Mouse (Mus musculus) liver, adult (tissue): ENCODE results near the gene S100a7a.

Source experiments
- GATA4 ChIP-seq: IDR thresholded peaks from 2 replicates; pipeline ENCODE4 v1.6.1; 2014; ENCODE audit warnings: mild to moderate bottlenecking, low read length; ENCODE audit not compliant: insufficient replicate concordance

Gene S100a7a

GRCm38 (mm10) chr3:90657405-90657804, 3.6 kb downstream of the S100a7a start:
- TF ChIP-seq GATA4, result no peak

DNA sequence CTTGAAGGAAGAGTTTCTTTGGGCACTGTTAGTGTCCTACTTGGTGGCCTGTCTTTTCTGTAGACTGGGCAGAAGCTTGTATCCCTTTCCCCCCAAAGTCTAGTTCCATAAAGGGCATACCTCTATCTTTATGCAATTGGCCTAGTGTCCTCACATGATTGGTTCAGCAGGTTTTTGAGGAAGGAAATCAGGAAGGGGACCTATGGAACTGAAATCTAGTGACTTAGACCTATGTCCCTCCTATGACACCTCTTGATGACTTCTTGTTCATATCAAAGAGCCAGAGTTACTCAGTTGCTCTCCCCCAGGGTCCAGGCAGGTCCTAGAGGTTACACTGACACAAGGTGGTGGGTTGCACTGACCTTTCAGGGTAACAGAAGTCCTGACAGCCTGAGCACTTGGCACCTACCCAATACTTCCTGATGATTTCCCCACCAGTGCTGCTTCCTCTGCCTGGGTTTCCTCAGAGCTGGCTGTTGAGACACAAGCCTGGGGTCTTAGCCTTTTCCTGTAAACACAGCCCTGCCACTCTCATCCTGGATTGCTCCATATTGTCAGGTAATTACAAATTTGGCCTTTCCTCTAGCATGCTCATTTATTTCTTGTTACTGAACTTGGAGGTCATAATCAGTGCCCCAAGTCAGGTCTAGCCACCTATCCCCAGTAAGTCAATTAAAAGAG, 5.7 kb downstream of the S100a7a start:
- TF ChIP-seq GATA4, result no peak

- no peak for TF ChIP-seq GATA4
Measured at GRCm38 (mm10) chr3:90664219-90664618, 10.4 kb downstream of the S100a7a start.

DNA sequence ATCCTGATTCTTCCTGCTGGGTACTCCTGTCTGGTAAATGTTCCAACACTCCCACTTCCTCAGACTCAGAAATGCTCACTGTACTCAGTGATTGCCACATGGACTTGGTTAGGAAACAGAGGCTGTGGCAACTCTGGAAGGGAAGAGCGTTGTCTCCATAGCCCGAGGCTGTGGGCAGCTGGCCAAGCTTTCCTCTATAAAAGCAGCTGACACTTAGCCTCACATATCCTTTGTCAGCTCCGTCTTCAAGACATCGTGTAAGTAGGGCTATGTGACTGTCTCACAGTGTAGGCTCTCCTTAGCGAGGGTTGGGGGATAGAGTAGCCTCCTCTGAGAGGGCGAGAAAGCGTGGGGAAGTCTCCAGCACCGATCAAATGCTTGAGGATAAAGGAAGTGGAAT, 15.0 kb downstream of the S100a7a start, which contains the start of gene S100a8:
TSS of gene S100a8 (plus strand) at position 133 of the 400 bp plus-strand sequence.
- TF ChIP-seq GATA4, result no peak

DNA sequence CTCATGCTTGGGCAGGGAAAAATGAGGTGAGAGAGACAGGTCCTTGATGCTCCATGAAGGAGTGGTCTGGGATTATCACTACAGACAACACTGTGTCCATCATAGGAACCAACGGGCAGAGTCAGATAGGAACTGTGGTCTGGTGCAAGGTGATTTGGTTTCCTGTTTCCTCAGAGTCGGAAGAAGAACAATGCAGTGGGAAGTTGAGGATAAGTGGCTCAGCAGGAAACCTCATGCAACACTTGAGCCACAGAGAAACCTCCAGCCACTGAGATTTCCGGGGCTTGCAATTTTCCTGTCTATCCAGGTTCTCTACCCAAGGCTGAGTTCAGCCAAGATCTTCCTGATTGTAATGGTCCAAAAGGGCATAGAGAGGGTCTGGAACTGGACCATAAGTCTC, 24.8 kb downstream of the S100a7a start:
- no peak for TF ChIP-seq GATA4

- TF ChIP-seq GATA4, result no peak
Measured at GRCm38 (mm10) chr3:90683929-90684328, 30.1 kb downstream of the S100a7a start.

DNA sequence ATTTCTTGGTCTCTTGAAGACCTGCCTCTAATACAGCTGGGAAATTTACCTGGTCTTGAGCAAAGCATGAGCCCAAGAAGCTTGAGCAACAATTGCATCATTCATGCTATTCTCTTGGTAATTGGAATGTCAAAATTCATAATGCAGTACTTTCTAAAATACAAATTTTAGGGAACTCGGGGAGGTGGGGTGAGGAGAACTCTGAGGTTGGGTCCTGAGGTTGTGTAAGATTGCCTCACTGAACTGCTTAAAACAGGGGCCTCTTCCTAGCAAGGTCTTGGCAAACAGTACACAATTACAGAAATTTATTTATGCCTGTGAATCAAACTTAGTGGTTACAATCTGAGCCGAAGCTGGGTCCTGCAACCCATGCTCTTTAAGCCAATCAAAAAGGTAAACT, 33.0 kb downstream of the S100a7a start:
- TF ChIP-seq GATA4, result no peak

DNA sequence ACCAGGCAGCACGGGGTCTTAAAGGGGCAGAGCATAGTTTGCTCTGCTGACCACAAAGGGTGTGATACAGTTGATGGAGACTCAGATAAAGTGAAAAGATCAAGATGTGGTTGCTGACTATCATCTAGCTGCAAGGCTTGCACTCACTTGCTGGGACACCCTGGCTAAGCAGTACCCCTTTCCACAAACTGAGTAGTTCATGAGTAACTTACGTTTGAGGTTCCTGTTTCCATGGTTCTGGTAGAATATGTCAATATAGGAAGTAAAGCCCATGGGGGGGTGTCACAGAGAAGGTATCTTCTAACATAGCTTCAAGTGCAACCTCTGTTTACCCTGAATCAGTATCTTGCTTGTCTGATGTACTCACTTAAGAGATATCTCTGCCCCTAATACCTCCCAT, 39.7 kb downstream of the S100a7a start:
- no peak for TF ChIP-seq GATA4

DNA sequence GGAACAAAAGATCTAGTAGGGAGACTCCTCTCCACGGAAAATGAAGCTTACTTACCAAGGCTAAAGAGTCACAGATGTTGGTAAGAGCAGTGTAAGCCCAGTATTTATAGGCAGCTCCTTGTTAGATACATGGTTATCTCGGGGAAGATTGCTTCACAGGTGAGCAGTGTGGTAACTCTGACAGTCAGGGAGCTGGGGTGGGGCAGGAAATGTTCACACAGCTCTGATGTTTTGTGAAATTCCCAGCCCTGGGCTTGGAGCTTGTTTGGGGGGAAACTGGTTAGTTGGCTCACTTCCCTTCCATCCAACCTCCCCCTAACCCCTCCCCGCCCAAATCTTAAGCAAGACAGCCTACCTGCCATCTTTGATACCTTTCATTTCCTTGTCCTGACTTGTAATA, 41.8 kb downstream of the S100a7a start, which contains the start of gene S100a9:
TSS of gene S100a9 (minus strand) at position 109 of the 400 bp plus-strand sequence.
- no peak for TF ChIP-seq GATA4

- TF ChIP-seq GATA4, result no peak
Measured at GRCm38 (mm10) chr3:90702244-90702643, 48.4 kb downstream of the S100a7a start.
